Mouse (Mus musculus) monocyte, adult 5-6 weeks (primary cell): ENCODE measurements around the gene Bloc1s3. TPM values are rescaled to one million over a fixed set of nuclear protein-coding genes. Genes with fewer than 3 reads are reported as not detected.

ENCODE experiments used
- ATAC-seq: fragments of 153-309, 156-312 bp; replicated peaks from 2 replicates; pipeline ENCODE4 v1.8.0; 2017; ENCODE audit warnings: mild to moderate bottlenecking; ENCODE audit not compliant: low TSS enrichment, insufficient number of reproducible peaks, severe bottlenecking, poor library complexity, low FRiP score
- total RNA-seq: library from RNA; stranded (forward); fragments of 200-1000, 200-491, 200-594 nt; gene quantifications from 3 replicates; pipeline ENCODE4 v1.2.3, GENCODE M21; 2017

The Bloc1s3 gene
- 3.5 to 4.4 TPM (median 4.0 TPM) in 3 replicates for total RNA-seq

DNA sequence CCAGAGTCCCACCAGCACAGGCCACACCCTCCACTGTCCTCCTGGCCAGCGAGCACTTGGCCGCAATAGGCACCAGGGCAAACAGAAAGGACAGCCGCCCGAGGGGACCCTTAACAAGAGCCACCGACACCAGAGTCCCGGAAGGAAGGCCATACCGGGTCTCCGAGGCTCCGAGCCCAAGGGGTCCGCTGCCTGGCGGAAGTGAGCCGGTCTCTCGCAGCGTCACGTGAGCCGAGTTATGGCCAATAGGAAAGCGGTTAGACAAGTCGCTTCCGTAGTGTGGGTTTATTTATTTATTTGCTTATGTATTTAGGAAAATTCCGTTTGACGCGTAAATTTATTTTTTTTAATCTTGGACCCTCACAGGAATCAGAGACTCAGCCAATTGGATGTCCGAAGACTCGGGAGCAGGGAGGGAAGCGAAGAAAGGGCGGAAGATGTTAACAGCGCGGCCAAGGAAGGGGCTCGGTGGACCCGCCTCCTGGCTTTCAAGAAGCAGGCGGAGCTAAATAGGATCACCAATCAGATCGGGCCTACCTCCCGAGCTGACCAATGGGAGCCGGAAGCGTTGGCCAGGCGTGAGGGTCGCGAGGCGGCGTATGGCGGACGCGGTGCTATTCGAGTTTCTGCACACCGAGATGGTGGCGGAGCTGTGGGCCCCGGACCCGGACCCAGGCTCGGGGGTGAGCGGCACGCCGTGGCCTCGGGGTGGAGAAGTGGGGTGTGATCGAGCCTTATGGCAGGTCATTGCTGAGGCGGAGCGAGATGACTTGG is at the start of gene Bloc1s3, which contains the start of gene Trappc6a:
Gene Bloc1s3 (minus strand): TSS at position 218 of the 774 bp plus-strand sequence.
Gene Trappc6a (plus strand): TSS at position 246 of the 774 bp plus-strand sequence.
- peak; percentile 89 for ATAC-seq

DNA sequence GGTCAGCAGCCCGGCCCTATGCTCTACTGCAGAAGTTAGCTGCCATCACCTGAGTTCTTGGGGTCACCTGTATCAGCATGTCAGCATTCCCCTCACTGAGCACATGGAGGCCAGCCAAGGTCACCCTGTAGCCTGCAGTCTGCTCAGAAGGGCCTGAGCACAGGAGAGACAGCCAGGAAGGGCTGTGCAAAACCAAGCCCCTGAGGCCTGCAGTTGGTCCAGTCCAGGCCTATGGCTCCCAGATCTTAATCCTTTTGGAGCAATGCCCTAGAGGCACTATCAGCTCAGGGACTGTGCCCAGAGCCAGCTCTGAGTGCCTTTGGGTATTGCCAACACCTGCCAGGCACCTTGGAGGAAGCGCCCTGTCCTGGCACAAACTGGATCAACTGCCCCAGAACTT is 48.9 kb upstream of the Bloc1s3 start:
- no peak for ATAC-seq

DNA sequence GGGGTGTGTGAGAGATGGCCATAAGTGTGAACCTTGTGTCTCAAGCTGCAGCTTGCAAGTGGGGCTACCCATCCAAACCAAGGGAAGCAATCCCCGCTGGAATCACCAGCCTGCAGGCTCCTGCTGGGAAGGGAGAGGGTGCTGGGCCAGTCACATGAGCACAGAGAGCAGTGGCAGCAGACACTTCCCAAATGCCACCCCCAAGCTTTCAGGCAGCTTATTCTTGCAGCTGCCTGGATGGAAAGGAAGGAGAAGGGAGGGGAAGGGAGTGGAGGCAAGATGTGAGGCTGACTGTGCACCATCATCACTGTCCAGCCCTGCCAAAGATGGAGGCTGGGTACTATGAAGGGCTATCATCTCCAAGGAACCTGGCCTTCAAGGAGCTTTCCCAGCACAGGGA is 46.0 kb upstream of the Bloc1s3 start:
- no peak for ATAC-seq

DNA sequence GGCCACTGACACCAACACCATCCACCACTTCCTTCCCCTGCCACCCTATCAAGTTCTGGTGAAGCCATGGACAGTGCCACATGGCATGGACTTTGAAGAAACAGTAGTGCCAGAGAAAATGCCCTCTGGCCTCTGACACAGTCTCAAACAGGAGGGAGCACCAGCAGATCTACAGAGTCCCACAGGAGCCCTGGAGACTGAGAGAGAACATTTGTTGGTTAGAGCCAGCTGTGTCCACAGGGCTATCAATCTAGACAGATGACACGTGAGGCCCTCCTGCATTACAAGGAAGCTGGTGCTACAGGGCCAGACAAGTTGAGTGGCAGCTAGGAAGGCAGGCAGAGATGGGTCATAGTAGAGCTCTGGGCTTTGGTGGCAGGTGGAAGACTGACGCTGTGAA is 44.3 kb upstream of the Bloc1s3 start:
- ATAC-seq: no peak

DNA sequence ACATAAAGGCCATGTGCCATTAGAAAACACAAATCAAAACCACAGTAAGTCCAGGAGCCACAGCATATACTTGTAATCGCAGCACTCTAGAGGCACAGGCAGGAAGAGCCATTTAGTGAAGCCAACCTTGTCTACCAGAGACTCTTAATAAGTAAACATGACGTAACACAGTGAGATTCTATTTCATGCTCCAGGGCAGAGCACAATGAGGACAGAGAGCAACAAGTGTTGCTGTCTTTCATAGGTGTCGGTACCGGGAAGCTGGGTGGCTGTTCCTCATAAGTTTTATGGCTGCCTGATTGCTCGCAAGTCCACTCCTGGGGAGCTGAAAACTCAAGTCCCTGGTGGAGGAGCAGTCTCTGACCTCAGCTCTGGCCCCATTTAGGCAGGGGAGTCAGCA is 43.5 kb upstream of the Bloc1s3 start:
- no peak for ATAC-seq

DNA sequence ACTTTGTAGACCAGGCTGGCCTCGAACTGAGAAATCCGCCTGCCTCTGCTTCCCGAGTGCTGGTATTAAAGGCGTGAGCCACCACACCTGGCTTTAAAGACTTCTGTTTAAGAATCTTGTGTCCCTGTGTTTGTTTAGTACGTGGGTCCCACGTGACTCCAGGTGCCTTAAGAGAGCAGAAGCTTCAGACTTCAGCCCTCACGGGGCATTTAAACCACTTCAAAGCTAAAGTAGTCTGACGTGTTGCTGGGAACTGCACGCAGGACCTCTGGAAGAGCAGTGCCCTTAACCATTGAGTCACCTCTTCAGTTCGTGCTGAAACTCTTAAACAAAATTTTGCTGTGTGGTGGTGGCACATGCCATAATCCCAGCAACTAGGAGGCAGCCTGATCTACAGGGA is 41.2 kb upstream of the Bloc1s3 start:
- ATAC-seq: no peak

DNA sequence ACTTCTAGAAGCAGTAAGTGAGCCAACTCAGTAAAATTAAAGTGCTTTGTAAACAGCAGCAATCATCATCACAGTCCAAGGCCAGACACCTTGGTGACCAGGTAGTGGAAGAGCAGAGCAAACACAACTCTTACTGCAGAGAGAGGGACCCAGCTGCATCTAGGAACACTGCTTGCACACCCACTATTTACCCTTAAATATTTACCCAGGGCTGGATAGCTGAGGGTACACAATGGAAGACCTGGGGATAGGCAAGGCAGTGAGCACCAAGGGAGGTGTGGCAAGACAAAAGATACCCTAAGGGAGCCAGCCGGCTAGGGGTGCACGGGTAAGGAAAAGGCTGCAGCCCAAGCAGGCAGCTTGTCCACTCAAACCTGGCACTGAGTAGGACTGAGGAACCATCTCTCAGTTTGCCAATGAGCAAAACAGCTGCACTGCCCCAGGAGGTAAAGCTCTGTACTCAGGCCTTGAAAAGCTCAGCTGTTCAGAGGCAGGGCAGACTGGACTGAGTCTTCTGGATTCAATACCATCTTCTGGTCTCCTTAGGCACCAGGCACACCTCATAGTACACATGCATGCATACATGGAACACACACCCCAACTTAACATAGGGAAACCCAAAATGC is 39.3 kb upstream of the Bloc1s3 start:
- ATAC-seq: no peak

DNA sequence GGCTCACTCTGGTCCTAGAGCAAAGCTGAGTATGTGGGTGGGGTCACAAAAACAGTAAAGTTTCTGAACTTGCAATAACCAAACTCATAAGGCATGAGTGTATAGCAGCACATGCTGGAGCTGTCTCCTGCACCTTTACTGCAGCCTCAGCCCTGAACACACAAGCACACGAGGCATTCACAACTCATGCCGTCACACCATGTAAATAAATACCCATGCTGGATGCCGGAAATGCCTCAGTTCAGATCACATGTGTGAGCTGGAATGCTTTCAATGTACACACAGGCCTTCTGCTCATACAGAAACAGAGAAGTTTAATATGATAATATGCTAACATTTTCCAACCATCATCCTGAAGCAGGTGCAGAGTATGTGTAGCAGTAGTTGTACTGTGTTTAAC is 37.8 kb upstream of the Bloc1s3 start:
- no peak for ATAC-seq

DNA sequence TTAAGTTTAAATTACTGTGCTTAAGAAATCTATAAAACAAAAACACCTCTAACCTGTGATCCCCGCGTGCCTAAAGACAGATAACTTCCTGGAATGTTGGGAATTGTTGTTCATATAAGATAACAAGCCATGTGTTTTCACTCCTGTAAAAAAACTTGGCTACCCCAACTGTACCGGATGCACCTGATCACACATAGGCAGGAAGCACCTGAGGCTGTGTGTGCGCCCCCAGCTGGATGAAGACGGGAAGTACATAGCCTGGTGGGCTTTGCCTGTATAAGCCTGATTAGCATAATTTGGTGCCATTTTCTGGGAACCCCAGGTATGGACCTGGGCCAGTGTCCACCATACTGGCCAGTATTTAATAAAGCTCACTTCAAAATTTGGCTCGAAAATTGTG is 35.4 kb upstream of the Bloc1s3 start:
- ATAC-seq: no peak

DNA sequence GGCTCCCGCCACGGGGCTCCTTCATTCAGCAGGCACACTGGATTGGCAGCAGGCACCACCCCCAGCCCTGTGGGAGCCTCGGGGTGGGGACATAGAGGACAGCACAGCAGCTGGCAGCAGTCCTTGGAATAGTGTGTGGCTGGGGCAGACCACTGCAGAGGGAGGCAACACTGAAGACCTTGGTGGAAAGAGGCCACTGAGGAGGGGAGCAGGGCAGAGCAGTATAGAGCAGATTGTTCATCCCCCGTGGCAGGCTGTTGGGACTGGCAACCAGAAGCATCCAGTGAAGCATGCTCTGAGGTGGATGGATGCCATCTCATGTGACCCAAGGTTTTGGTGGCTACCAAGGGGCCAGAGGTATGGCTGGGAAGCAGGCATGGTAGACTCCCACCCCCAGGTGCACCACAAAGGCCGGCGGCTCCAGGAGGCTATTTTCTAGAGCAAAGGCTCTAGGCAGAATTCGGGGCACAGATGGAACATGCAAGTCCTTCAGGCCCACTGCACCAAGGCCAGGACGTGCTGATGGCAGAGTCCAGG is 34.1 kb upstream of the Bloc1s3 start:
- no peak; the same call in 1 of the 2 replicates for ATAC-seq

DNA sequence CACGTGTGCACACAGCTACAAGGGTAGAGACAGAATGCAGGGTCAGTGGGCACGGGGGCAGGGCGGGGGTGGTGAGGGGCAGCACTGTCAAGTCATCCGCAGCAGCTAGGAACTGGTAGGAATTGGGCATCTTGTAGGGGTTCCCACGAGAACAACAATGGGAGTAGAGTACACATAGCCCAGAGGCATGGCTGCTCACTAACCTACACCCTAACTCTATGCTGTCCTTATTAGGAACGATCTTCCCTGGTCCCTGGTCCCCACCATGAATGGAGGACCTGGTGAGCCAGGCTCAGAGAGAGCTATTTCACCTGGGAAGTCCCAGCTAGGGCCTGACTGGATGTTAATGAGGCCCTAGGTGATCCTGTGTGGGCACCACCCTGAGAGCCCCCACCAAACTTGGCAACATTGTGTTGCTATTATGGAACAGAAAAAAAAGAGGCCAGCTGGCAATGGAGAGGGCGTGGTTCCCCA is 33.6 kb upstream of the Bloc1s3 start:
- no peak for ATAC-seq

DNA sequence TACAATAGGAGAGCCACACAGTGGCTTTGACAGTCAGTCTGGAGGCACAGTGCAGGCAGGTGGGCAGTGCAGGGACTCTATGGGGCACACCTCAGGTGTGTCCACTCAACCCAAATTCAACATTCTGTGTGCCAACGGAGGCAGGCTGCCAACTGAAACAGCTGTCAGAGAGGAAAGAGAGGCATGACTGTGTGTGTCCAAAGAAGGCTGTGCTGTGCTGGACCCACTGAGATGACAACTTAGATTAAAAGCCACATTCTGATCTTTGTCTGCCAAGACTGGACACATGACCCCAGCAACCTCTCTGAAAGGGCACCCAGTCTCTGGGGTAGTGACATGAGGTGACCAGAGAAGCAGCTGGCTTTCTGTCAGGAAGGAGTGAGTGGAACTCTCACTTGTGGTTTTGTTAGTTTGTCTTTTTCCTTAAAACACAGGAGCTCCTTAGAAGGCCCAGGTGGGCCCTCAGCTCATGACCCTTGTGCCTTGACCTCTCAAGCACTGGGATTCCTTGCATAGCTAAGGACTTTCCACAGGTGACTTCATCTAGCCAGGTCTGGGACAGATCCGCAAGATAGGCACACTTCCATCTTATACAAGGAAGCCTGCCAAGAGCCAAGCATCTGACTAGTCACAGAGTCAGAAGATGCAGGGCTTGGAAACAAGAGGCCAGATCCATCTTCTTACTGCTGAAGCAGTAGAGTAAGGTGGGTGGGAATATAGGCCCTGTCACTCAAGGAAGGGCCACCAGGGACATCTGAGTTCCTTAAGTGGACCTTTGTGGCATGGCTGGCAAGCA is 32.8 kb upstream of the Bloc1s3 start:
- ATAC-seq: no peak

DNA sequence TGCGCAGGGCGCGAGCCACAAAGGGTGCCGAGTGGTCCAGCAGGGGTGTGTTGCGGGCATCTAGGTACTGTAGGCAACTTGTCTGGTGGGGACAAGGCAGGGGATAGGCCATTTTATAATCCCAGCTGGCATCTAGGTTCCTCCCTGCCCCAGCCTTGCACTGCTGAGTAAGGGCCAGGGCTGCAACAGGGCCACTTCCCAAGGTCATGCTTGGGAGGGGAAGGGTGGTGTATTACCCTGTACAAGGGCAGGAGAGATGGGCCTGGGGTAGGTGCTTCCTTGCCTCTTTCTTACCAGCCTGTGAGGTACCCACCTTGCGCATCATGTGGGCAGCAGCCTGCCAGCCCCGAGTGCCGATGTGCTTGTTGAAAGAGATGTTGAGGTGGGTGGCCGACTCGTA is 26.5 kb upstream of the Bloc1s3 start:
- ATAC-seq: no peak

DNA sequence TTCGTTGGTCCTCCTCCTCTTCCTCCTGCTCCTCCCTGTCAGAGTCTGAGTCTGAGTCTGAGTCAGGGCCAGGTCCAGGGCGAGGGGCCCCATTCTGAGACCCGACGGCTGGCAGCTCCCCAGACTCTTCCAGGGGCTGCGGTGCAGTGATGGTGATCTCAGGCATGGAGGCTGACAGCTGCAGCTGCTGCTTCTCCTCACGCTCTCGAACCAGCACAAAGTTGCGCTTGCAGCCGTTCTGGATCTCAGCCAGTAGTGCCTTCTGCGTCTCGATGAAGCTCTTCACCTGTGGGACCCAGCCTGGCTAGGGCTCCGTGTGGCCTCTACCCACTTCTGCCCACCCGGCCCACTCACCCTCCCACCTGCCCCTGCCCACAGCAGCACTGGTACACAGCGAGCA is 24.1 kb upstream of the Bloc1s3 start:
- ATAC-seq: no peak

DNA sequence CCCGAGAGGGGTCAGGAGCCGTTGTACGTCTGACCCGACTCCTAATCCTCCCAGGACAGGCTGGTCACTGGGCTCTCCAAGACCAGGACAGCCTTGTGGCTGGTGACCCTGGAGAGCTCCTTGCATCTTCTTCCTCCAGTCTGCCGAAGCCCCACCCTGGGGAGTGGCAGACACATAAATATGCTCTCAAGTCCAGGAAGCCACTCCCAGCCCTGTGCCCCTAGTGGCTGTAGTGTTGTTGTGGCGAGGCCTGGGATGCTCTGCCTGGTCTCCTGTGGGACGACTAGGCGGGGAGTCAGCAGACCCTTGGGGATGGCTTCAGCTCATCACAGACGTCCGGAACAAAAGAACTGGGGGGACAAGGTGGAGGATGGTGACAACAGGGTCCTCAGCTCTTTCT is 22.9 kb upstream of the Bloc1s3 start:
- ATAC-seq: no peak

DNA sequence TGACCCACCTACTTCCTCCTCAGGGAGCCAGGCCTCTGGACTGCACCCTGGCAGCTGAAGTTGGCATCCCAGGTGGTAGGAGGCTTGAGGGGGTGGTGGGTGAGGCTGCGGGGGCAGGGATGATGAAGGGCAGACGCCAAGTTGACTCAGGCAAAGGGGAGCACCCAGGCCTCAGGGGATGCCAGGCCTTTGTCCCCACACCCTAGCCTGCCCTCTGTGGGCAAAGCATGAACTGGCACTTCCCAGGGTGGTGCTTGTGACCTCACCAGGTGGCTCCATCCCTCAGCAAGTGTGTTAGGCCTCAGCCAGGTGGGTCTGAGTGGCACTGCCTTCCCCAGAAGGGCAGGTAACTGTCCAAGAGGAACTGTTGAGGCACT is 16.9 kb upstream of the Bloc1s3 start:
- ATAC-seq: no peak

DNA sequence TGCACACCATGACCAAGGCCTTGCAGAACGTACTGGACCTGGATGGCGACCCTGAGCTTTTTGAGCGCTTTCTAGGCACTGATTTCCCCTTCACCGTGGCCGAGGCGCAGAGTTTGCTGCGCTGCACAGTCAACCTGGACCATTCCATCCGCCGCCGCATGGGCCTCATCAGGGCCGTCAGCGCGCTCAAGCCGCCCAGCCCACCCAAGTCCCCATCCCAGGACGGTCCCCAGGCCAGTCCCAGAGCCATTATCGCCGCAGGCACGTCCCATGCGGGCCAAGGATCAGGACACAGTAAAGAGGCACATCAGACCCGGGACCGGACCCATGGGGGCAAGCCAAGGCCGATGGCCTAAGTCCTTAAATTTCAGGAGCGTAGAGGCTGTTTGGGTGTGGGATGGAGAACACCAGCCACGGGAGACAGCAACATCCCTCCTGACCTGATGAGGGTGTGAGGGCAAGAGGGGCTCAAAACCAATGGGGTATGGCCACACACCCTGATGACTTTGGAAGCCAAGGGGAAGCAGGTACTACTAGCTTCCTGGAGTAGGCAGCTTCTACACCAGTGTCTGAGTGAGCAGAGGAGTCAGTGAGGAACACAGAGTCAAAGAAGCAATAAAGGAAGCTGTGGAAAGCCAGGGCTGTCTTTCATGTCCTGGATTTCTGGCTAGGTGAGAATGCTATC is 16.4 kb upstream of the Bloc1s3 start:
- ATAC-seq: no peak

DNA sequence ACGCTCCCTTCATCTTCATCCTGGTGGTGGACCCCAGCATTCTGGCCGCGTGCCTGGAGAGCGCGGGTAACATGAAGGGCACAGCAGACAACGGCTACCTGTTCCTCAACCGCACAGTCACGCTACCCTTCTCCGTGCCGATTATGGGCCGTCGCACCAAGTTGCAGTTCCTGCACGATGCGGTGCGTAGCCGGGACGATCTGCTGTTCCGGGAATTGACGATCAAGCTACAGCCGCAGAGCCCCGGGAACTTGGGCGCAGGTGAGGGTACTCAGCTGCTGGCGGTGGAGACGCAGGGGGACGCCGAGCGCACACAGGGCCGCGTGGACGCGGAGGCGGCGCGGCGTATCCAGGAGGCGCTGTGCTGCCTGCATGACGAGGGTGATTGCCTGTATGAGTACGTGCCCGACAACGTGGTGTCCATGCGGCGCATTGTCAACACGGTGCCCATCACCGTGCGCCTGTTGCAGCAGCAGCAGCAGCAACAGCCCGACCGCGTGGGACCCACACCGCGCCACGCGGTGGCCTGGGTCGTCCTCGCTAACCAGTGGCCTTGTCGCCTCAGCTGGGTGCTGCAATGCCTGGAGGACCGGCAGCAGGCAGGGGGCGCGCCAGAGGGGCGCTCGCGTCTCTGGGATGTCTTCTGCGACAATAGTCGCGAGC is 15.7 kb upstream of the Bloc1s3 start:
- 0 out of 2 replicates have a peak, but pooled peaks have one; percentile 10 for ATAC-seq
